In the genomic region with DNA sequence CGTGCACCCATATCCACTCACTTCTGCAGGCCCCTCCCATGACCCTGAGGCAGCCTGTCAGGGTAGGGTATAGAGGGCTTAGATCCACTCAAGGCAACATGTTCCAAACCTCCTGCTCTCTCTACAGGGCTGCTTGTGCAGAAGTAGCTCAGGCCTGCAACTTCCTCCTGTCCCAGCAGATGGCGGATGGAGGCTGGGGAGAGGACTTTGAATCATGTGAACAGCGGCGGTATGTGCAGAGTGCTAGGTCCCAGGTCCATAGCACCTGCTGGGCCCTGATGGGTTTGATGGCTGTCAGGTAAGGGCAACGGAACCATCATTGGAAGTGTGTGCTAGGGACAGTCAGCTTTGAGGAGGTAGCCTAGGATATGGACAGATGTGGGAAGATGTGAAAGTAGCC, we compare ENCODE assay signal across 15 mouse cellular contexts. TPM values are rescaled to one million over a fixed set of nuclear protein-coding genes. Genes with fewer than 3 reads are reported as not detected.
DNase-seq lines count a peak whose midpoint lies in the region; ATAC-seq and TF ChIP-seq lines count a peak whose summit lies in the region.
"Had no signal": no experiment of that assay in that cellular context is flagged by ENCODE, and none has a peak within 500 bp of the region (broad histone marks: within the 10 kb centered on the region; RNA-seq: fewer than 3 reads in every experiment).

No protein-coding gene starts in this region.

- H3K27me3 ChIP-seq in liver, adult 2 months (ENCODE audit: control insufficient read depth, insufficient read depth, low read length): no peaks in the 10 kb centered on the region
- no peaks in the 10 kb centered on the region for H3K27me3 ChIP-seq in CH12.LX (replicated peaks)
- H3K27me3 ChIP-seq: forebrain, embryonic 15.5 days; neural tube, embryonic 13.5 days had no signal

- H3K4me3 ChIP-seq in liver, adult 2 months (ENCODE audit: insufficient read depth, low read depth, low read length): no peak overlapping the region
- no peak overlapping the region for H3K4me3 ChIP-seq in CH12.LX (replicated peaks in 1 of 3; ENCODE audit: low read depth in 2 of 3, low read length in 2 of 3, poor library complexity in 1 of 3)
- no peak overlapping the region for H3K4me3 ChIP-seq in bone marrow, adult 2 months (replicated peaks; ENCODE audit: control insufficient read depth, low read depth, low read length)
- H3K4me3 ChIP-seq: forebrain, embryonic 15.5 days; neural tube, embryonic 13.5 days had no signal

- H3K4me1 ChIP-seq in liver, adult 2 months (ENCODE audit: control insufficient read depth, insufficient read depth, low read length): no peaks in the 10 kb centered on the region
- H3K4me1 ChIP-seq in CH12.LX (ENCODE audit: control insufficient read depth in 1 of 2, insufficient read depth in 2 of 2): no peaks in the 10 kb centered on the region
- no peaks in the 10 kb centered on the region for H3K4me1 ChIP-seq in bone marrow, adult 2 months (ENCODE audit: control insufficient read depth, insufficient read depth, low read length)
- H3K4me1 ChIP-seq: forebrain, embryonic 15.5 days; neural tube, embryonic 13.5 days had no signal

- TF ChIP-seq CTCF in liver, adult 2 months (IDR thresholded peaks at IDR 0.05; ENCODE audit: low read depth, low read length): peak; percentile 69
- 0 out of 4 replicates have a peak, but pooled peaks of 1 of the 2 experiments have one; percentile 16 for TF ChIP-seq CTCF in CH12.LX (conservative IDR thresholded peaks at IDR 0.05 in 1 of 2, IDR thresholded peaks at IDR 0.05 in 1 of 2; ENCODE audit: low read depth in 2 of 2, low read length in 2 of 2)
- TF ChIP-seq CTCF in bone marrow, adult 2 months (IDR thresholded peaks at IDR 0.05; ENCODE audit: control insufficient read depth, insufficient read depth, low read length): peak; percentile 16; the same call in 1 of the 2 replicates

- intact Hi-C loops in heart, postnatal 14 days (cut with DNase I): loop anchor here (2.0 kb wide), 1 partner anchor 184 kb away; no protein-coding TSS in a partner anchor
- intact Hi-C loops in heart, postnatal 25 days (cut with DNase I): loop anchor here (1.0 kb wide), 1 partner anchor 185 kb away; no protein-coding TSS in a partner anchor

- no peaks in the 10 kb centered on the region for H3K9me3 ChIP-seq in CH12.LX (replicated peaks; ENCODE audit: low read length)
- H3K9me3 ChIP-seq: forebrain, embryonic 15.5 days; G1E; neural tube, embryonic 13.5 days had no signal

- no peak overlapping the region for H3K4me2 ChIP-seq in CH12.LX (ENCODE audit: insufficient read depth, low read depth, poor library complexity, severe bottlenecking)
- H3K4me2 ChIP-seq: forebrain, embryonic 15.5 days; neural tube, embryonic 13.5 days had no signal

- no peak for TF ChIP-seq EP300 in CH12.LX (IDR thresholded peaks at IDR 0.05; ENCODE audit: low read length)

- WGBS in liver, adult 2 months: 89% methylated on average over 5 of the region's 5 CpGs
- 87% methylated on average over 5 of the region's 5 CpGs for WGBS in bone marrow, adult 2 months

- TF ChIP-seq POLR2A in liver, adult 2 months (IDR thresholded peaks at IDR 0.05; ENCODE audit: extremely low read depth, insufficient read depth, low read length): no peak
- no peak for TF ChIP-seq POLR2A in CH12.LX (IDR thresholded peaks at IDR 0.05; ENCODE audit: low read depth, low read length)
- TF ChIP-seq POLR2A in bone marrow, adult 2 months (IDR thresholded peaks at IDR 0.05; ENCODE audit: borderline replicate concordance, control insufficient read depth, low read depth, low read length): no peak

- dilution Hi-C loops in CH12.LX (cut with MboI; ENCODE audit: extremely low pct_ligation_motif_present, extremely low pct_unique_long_range_greater_than_20kb, low sequenced_read_pairs): no loop called here

- no peak; the same call in none of the 2 replicates for TF ChIP-seq RAD21 in CH12.LX (IDR thresholded peaks at IDR 0.05; ENCODE audit: low read depth, low read length)

- peak; percentile 5 to 18 for DNase-seq in heart, postnatal 14 days
- DNase-seq in heart, postnatal 25 days (ENCODE audit: low spot score): no peak
- DNase-seq in liver, adult 2 months (ENCODE audit: extremely low read depth, low read depth, low spot score): peak; percentile 19
- DNase-seq in liver (no peak), CH12.LX (ENCODE audit: extremely low read depth) (no peak)
- DNase-seq in cerebellum, adult 11 months: no peak
- DNase-seq: adrenal gland, postnatal 25 days; spleen, adult 18-20 months had no signal

- no peak for ATAC-seq in erythroid progenitor cell, adult 5-6 weeks (replicated peaks; ENCODE audit: low FRiP score, poor library complexity, severe bottlenecking)
- ATAC-seq: forebrain, embryonic 15.5 days had no signal

- H3K27ac ChIP-seq in liver, adult 2 months (replicated peaks; ENCODE audit: insufficient read depth, low read depth, low read length): no peak overlapping the region
- no peak overlapping the region for H3K27ac ChIP-seq in CH12.LX (ENCODE audit: insufficient read depth, low read depth)
- H3K27ac ChIP-seq in bone marrow, adult 2 months (ENCODE audit: control insufficient read depth, insufficient read depth, low read depth, low read length, poor library complexity): no peak overlapping the region
- H3K27ac ChIP-seq: forebrain, embryonic 15.5 days; macrophage; neural tube, embryonic 13.5 days had no signal

- H3K9ac ChIP-seq in liver, adult 2 months (ENCODE audit: low read depth, low read length): no peak overlapping the region
- no peak overlapping the region for H3K9ac ChIP-seq in CH12.LX (ENCODE audit: insufficient read depth, low read depth)
- H3K9ac ChIP-seq: forebrain, embryonic 15.5 days; neural tube, embryonic 13.5 days had no signal

- in situ Hi-C loops in CH12.LX (cut with MboI; ENCODE audit: low pct_ligation_motif_present, low pct_unique_long_range_greater_than_20kb, low sequenced_read_pairs): no loop called here

- H3K36me3 ChIP-seq in liver, adult 2 months (ENCODE audit: control insufficient read depth, insufficient read depth, low read length): peaks cover 31% of the 10 kb centered on the region
- peaks cover 84 to 97% of the 10 kb centered on the region in 2 experiments for H3K36me3 ChIP-seq in CH12.LX (replicated peaks in 1 of 2; ENCODE audit: control insufficient read depth in 1 of 2, insufficient read depth in 1 of 2, low read length in 1 of 2)

- H3K79me2 ChIP-seq in liver, adult 2 months (ENCODE audit: control insufficient read depth, insufficient read depth, low read length): no peaks in the 10 kb centered on the region
- no peaks in the 10 kb centered on the region for H3K79me2 ChIP-seq in CH12.LX (replicated peaks; ENCODE audit: control insufficient read depth, extremely low read depth, insufficient read depth, poor library complexity, severe bottlenecking)

TF ChIP-seq in CH12.LX, 34 proteins besides CTCF, POLR2A, EP300 and RAD21:
- no peak for TF ChIP-seq MAX (IDR thresholded peaks at IDR 0.05; ENCODE audit: low read length)
- TF ChIP-seq PAX5 (IDR thresholded peaks at IDR 0.05; ENCODE audit: low read length): no peak
- no peak for TF ChIP-seq POLR2AphosphoS2 (IDR thresholded peaks at IDR 0.05; ENCODE audit: low read depth, low read length)
- TF ChIP-seq ZMIZ1 (IDR thresholded peaks at IDR 0.05; ENCODE audit: low read depth, low read length): no peak
- TF ChIP-seq JUND (conservative IDR thresholded peaks at IDR 0.05; ENCODE audit: low read depth, low read length): no peak
- TF ChIP-seq E2F4 (IDR thresholded peaks at IDR 0.05; ENCODE audit: insufficient replicate concordance, low read depth, low read length): no peak
- TF ChIP-seq SMC3 (IDR thresholded peaks at IDR 0.05; ENCODE audit: low read depth, low read length): peak; percentile 18; the same call in 1 of the 2 replicates

RNA-seq across cellular contexts. Expression of a gene that starts 11.6 kb away (rescaled TPM):
- not detected for total RNA-seq in heart, postnatal 14 days (2021)
- not detected for total RNA-seq in heart, postnatal 25 days (2021)
- not detected in 2 replicates for total RNA-seq in liver, adult 2 months (2014; rRNA removed)
- polyA plus RNA-seq in liver, adult 2 months (2012; rRNA removed): 0.13 and 0.14 TPM in 2 replicates
- total RNA-seq in CH12.LX (2012; rRNA removed): not detected in 2 replicates
- 0.17 TPM in 1 of 2 replicates, not detected in the other for total RNA-seq in CH12.LX (2014; rRNA removed)
- not detected in 2 replicates for polyA plus RNA-seq in CH12.LX (2012; ENCODE audit: insufficient read length, low read depth)
- polyA plus RNA-seq in bone marrow, adult 2 months (2011; ENCODE audit: insufficient read depth, insufficient read length, low replicate concordance, missing spikeins): not detected in 2 replicates
- not detected in 2 replicates for total RNA-seq in erythroid progenitor cell, adult 5-6 weeks (2015; ENCODE audit: low replicate concordance)
- total RNA-seq in erythroid progenitor cell, adult 5-6 weeks (2017; ENCODE audit: low replicate concordance): not detected in 2 replicates
- total RNA-seq: adrenal gland, postnatal 25 days; layer of hippocampus, adult 18-20 months had no signal
- polyA plus RNA-seq: forebrain, embryonic 15.5 days; G1E; macrophage; neural tube, embryonic 13.5 days had no signal

RNA-seq across cellular contexts. Expression of a gene that starts 19.1 kb away (rescaled TPM):
- 1 to 10 TPM; 5.7 to 6.3 TPM for total RNA-seq in heart, postnatal 14 days (2021)
- total RNA-seq in heart, postnatal 25 days (2021): 1 to 10 TPM; 7.3 to 7.4 TPM
- total RNA-seq in liver, adult 2 months (2014; rRNA removed): 42.6 and 53.4 TPM in 2 replicates
- polyA plus RNA-seq in liver, adult 2 months (2012; rRNA removed): 45.7 and 62.6 TPM in 2 replicates
- total RNA-seq in CH12.LX (2012; rRNA removed) (28.8 and 38.4 TPM in 2 replicates), CH12.LX (2014; rRNA removed) (60.8 and 89.6 TPM in 2 replicates)
- polyA plus RNA-seq in CH12.LX (2012; ENCODE audit: insufficient read length, low read depth): 37.7 and 53.3 TPM in 2 replicates
- 1.4 and 4.6 TPM in 2 replicates for polyA plus RNA-seq in bone marrow, adult 2 months (2011; ENCODE audit: insufficient read depth, insufficient read length, low replicate concordance, missing spikeins)
- total RNA-seq in erythroid progenitor cell, adult 5-6 weeks (2015; ENCODE audit: low replicate concordance): 0.42 and 2.2 TPM in 2 replicates
- 1.2 and 2.0 TPM in 2 replicates for total RNA-seq in erythroid progenitor cell, adult 5-6 weeks (2017; ENCODE audit: low replicate concordance)

RNA-seq across cellular contexts. Expression of a gene that starts 25.0 kb away (rescaled TPM):
- total RNA-seq in heart, postnatal 14 days (2021): under 1 TPM in 1 of 2 experiments, not detected in 1; 0.12 TPM
- total RNA-seq in heart, postnatal 25 days (2021): not detected
- 335 and 349 TPM in 2 replicates for total RNA-seq in liver, adult 2 months (2014; rRNA removed)
- 526 and 676 TPM in 2 replicates for polyA plus RNA-seq in liver, adult 2 months (2012; rRNA removed)
- not detected in 2 replicates for total RNA-seq in CH12.LX (2012; rRNA removed)
- total RNA-seq in CH12.LX (2014; rRNA removed): not detected in 2 replicates
- polyA plus RNA-seq in CH12.LX (2012; ENCODE audit: insufficient read length, low read depth): not detected in 2 replicates
- polyA plus RNA-seq in bone marrow, adult 2 months (2011; ENCODE audit: insufficient read depth, insufficient read length, low replicate concordance, missing spikeins): 1.1 and 1.4 TPM in 2 replicates
- not detected in 2 replicates for total RNA-seq in erythroid progenitor cell, adult 5-6 weeks (2015; ENCODE audit: low replicate concordance)
- not detected in 2 replicates for total RNA-seq in erythroid progenitor cell, adult 5-6 weeks (2017; ENCODE audit: low replicate concordance)
- total RNA-seq: adrenal gland, postnatal 25 days; layer of hippocampus, adult 18-20 months had no signal
- polyA plus RNA-seq: forebrain, embryonic 15.5 days; G1E; macrophage; neural tube, embryonic 13.5 days had no signal

Comparison
In these comparisons a context has a peak if more than half of its experiments do, and no peak if none do; other contexts are left out.
1. DNase-seq: peak in heart, postnatal 14 days (2 of 2) and liver, adult 2 months (single experiment); none in heart, postnatal 25 days (single experiment), liver (single experiment), CH12.LX (single experiment) and cerebellum, adult 11 months (single experiment).
2. RNA of a gene that starts 25.0 kb away (total RNA-seq): 335 to 349 TPM in liver, adult 2 months; 0.12 TPM in heart, postnatal 14 days, not detected in heart, postnatal 25 days, not detected in CH12.LX and not detected in erythroid progenitor cell, adult 5-6 weeks; every median in the first group is over 100 times any median in the second.